Mouse (Mus musculus) urinary bladder, postnatal 4 days (tissue): ENCODE data around the gene Phgr1.

ENCODE experiments used
- DNase-seq, 2 experiments: peaks; one replicate each; pipeline ENCODE4 v3.0.0; 2021 to 2022; ENCODE audit warnings: low spot score in 2 of 2

The Phgr1 gene

DNA sequence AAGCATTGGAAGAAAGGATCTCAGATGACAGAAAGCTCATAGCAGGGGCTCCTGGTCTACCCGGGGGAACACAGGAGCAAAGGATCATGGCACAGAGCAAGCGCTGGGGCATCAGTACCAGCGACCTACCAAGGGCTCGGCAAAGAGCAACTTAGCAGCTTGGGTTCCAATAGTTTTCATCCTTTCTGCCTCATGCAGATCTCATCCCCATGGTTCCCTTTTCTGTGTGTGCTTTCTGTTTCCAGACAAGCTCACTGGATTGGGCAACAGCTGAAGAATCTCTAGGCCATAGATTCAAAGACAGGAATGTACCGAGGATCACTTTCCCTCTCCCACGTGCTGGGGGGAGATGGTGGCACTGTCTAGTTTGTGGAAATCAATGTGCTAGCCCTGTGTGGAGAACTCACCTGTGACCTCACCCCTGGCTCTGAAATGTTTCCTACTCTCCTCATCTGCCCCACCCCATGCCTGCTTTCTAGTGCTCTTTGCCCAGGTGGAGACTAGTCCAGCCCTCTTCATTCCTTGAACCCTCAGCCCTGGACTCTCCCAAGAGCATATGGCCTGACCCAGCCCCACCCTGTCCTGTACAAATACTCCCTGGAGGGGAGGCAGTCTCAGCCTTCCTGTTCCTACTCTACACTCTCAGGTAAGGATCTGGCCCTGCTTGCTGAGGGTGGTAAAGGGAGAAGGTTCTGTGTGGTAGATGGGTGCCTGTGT, at the start of gene Phgr1:
Phgr1 (plus strand) TSS at position 612 of the 717 bp plus-strand sequence.
- DNase-seq = no peak

DNA sequence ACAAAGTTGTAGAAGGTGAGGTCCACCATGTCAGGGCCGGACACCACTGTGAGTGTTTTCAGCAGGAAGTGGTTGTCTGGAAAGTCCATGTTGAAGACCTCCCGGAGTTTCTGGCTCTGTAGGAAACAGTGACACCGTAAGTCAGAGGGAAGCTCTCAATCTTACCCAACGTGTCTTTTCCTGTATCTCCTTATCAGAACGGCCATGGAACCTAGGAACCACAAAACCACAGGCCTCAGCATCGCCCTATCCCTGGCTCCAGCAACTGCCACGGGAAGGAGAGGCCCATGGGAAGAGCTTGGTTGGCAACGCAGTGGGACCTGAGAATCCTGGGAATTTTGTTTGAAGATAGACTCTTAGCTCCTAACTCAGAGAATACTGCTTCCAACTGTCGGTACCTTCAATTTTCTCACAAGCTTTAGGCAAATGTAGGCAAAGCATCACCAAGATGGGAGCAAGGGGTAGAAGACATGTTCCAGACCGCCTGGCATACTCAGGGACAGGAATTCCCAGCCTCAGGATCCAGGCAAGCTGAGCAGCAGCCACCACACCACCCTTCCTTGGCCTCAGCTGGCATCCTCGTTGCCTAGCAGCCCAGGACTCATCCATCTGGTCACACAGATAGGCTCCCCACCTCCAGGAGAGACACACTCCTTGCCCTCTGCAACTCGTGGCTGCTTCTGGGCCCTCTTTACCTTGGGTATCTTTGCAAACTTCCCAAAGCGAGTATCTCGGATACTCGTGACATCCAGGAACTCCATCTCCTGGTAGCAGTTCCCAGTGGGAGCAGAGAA, 48.7 kb upstream of the Phgr1 start:
- no peak for DNase-seq

DNA sequence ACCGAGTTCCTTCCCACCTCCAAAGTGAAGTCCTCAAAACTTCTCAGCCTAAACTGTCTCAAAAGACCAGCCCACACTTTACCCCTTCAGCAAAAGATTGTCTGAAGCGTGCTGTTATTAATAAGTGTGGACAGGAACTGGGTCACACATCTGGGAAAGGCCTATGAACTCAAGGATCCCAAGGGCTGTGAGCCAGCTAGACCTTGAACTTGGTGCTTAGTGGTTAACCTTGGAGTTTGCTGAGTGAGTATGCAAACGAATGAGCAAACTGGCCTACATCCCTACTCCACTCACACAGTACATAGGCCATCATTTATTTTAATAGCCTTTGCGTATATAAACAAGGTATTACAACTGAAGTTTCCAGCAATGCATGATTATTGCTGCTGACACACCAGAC, 47.1 kb upstream of the Phgr1 start:
- no peak for DNase-seq

DNA sequence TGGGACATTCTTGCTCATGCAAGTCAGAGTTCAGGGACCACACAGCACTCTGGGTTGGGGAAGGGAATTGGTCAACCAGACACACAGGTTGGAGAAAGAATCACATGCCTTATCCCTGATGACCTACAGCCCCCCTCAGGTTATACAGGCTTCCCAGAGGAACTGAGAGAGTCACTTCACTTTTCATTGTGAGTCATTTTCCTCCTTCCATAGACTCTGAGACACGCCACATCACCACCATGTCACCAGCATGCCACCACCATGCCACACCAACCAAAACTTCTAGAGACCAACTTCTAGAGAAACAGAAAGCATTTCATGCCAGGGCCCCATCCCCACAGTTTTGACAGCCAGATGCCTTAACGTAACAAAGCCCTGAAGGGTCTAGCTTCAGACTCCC, 45.7 kb upstream of the Phgr1 start:
- no peak for DNase-seq

DNA sequence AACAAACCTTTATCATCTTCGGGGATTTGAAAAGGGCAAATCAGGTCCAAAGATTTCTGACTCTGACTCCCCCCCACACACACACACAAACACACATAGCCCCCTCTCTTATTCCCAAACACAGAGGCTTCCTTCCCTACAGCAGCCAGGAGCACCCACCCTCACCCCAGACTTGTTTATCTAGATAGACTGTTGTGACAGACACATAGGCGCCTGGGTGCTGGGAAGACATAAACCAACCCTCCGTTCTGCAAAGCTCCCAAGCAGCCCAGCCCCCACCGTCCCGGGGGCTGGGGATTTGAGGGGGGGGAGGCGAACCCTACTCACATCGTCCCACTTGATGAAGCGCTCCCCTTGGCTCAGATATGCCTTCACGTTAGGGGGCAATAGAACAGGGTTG, 44.7 kb upstream of the Phgr1 start:
- no peak for DNase-seq

DNA sequence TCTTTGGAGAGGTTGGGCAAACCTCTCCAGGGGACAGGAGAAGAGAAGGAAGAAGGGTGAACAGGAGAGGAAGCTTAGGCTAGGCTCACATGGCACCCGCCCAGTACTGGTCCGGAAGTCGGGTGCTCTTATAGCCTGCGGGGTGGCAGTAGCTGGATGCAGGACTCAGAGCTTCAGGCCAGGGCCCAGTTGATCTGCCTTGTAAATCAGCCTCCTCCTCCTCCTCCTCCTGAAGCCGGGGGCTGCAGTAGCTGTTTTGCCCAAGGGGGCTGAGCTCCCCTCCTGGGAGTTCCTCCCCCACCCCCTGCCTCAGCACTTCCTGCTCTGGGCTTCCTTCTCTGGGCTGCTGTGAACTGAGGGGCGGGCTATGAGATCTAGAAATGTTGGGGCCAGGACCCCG, 44.2 kb upstream of the Phgr1 start, which contains the start of gene Plcb2:
Plcb2 (minus strand) TSS at position 102 of the 400 bp plus-strand sequence.
- DNase-seq = no peak

DNA sequence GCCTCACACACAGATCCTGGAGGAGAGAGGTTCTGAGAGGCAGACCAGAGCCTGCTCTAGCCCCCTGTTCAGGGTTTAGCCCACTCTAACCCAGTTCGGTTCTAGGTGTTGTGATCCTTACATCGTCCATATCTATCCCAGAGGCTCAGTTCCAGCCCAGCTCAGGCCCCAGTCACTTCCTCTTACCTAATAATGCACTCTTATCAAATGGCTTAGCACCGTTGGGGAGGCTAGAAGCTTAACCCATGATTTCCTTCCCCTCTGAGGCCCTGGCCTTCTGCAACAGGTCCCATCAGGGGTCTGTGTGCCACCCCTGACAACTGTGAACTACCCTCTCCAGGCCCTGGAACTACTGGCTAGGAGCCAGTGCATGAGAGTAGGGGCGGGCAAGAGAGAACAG, 43.4 kb upstream of the Phgr1 start:
- DNase-seq = no peak

DNA sequence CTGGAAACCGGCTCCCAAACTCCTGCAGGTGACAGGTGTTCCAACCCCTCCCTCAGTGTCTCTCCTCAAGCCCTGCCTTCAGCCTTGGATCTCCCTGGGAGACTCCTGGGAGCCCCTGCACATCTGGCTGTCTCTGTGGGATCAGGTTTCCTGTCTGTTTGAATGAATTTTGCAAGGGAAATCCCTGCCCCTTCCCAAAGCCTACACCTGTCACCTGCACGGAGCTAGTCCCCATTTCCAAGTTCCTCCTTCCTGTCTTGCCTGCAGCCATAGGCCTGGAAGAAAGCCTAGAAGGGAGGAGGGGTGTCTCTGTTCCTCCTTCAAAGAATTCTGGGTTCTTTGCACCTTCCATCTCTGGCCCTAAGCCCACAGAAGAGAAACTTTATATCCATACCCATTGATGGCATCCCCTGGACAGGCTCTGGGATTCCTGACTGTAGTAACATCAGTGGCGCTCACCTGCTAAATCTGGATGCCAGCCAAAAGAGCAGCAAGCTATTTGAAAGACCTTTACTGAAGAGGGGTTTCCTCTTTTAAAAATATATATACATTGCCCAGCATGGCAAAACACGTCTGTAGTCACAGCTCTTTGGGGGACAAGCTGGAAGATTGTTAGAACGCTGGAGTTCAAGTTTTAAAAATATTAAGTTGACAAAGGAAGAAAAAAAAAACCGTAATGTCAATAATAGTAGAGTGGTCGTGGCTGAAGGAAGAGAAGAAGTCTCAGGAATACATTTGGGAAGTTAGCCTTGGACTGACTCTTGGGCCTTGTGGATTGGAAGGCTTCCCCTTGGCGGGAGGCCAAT, 42.5 kb upstream of the Phgr1 start:
- DNase-seq = no peak

DNA sequence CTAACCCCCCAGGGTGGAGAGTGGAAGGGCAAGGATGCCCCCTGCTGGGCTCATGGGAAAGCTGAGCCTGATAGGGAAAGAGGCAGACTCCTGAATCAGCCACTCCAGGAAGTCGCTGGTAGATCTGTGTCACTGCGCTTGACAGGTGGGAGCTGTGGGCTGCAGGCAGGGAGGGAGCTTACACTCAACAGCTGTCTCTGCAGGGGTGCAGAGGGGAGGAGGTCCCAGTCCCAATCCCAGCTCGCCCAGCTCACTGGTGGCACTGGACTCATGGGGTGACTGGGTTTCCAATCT, 42.0 kb upstream of the Phgr1 start:
- peak; percentile 63 to 75 for DNase-seq

DNA sequence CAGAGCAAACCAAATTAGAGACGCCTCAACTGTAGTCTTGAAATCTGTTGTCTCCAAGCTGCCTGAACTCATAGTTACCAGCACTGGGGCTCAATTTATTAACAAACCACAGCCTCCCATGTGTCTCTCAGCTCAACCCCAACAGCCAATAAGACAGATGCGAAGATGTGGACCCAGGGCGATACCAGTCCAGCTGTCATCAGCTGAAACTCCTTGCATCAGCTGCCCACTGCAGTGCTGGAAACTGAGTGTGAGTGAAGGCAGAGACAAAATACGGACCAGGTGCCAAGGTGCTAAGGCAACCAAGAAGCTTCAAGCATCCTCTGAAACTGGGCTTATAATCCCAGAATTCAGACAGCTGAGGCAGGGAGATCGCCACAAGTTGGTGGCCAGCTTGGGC, 40.6 kb upstream of the Phgr1 start:
- no peak for DNase-seq

DNA sequence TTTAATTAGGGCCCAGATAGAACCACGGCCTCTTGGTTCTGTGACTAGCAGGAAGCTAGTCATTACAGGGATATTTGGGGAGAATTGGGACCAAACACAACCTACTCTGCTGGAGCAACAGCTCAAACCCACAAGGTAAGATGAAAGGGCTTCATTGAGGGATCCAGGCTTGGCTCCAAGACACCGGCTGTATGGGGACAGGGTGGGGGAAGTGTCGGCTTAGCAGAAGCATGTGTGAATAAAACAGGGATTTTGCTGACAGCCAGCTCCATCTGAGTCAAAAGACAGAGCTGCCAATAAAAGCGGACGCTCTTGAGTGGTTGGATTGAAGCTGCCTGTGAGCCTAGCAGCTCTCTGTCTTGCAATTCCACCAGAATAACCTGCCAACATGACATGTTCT, 39.2 kb upstream of the Phgr1 start:
- DNase-seq = no peak

DNA sequence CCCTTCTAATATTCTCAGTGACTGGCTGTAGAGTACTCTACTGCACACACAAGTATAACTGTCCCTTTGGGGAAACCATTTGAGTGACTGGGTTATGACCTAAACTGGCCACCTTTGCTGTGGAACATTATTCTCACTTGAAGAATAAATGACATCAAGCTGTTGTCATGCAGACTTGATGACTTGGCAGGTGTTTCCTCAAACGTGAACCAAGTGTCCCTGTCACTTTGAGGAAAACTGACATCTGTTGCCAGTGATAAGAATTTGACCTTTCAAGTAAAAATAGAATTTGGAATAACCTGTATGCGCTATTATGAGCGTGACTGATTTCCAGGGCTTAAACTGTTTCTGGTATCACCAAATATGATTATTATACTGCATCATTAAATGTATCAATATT, 32.2 kb upstream of the Phgr1 start:
- DNase-seq = no peak

DNA sequence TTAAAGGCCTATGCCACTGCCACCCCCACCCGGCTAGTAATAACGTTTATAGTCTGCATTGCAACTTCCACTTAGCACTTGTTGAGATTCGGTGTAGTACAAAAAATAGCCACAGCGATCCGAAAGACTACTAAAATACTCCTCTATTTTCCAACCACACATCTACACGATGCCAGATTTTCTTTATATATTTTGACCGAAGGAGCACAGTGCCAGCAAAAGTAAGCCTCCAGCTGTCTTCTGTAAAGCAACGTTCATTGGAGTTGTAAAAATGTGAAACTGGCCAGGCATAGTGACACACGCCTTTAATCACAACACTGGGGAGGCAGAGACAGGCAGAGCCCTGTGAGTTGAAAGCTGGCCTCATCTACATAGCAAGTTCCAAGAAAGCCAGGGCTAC, 31.4 kb upstream of the Phgr1 start:
- no peak for DNase-seq

DNA sequence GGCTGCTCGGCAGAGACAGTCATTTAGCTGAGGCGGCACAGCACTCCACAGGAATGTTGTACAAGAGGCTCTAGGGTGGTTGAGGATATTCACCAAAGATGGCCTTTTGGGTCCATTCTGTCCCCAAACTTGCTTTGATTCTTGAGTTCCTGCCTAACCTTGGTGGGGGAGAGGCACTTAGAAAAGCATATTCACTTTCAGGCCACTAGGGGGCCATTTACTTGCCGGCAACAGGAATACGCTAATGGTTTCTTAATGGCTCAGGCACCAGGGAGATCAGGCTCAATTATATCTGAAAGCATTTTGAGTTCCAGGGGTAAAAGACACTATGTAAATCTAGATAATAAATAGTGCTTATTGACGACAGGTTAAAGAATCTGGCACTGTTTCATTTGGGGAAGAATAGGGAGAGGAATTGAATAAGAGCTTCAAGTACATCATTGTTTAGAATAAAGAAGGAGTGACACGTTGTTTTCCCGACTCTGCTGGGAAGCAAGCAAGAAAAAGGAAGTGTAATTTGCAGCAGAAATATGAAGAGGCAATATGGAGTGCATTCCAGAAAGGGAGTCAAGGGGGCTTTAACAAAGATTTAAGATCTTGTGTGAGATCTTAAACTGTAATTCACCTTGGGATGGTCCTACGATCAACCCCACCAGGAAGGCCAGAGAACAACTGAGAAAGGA, 29.2 kb upstream of the Phgr1 start:
- no peak for DNase-seq

DNA sequence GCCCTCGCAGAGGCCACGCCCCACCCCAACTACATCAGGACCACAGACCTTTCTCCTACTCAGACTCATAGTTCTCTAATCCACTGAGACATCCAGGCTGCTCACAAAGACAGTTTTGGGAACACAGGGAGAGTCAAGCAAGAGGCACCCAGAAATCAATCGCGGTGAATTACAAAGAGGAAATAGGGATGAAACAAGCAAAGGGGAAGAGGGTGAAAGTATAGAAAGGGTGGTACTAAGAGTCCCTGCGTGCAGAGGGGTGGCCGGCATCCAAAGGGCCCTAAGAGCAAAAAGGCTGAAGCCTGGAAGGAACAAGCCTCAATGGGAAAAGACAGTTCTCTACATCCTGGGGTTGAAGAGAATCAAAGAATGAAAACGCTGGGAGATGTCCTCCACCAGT, 27.9 kb upstream of the Phgr1 start:
- no peak for DNase-seq

DNA sequence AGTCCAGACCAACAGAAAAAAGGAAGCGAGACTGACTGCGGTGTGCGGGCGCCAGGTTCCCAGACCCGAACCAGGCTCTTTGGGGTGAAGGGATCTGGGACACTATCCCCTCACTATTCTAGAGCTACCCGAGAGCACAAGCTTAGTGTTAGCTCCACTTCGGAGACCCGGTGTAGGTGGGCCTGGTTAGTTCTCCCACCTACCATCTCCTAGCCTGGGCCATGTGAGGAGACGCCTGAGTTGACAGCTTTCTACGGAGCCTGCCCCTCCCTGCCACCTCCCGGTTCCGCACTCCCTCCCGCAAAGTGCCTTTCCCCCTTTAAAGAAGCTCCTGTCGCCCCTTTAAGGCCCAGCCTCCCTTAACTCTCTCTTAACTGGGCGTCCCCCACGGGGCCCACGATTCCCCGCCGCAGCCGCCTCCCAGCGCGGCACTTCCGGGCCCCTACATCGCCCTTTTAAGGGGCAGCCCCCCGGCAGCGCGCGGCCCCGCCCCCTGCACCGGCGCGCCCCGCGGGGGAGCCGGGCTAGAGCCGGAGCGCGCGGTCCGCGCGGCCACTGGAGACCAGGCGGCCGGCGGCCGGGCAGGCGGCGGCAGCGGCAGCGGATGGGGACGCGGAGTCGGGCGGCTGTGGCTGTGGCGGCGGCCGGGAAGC, 27.2 kb upstream of the Phgr1 start, which contains the start of gene Inafm2:
Inafm2 (plus strand) TSS at position 527 of the 653 bp plus-strand sequence.
- peak; percentile 87 to 89 for DNase-seq

DNA sequence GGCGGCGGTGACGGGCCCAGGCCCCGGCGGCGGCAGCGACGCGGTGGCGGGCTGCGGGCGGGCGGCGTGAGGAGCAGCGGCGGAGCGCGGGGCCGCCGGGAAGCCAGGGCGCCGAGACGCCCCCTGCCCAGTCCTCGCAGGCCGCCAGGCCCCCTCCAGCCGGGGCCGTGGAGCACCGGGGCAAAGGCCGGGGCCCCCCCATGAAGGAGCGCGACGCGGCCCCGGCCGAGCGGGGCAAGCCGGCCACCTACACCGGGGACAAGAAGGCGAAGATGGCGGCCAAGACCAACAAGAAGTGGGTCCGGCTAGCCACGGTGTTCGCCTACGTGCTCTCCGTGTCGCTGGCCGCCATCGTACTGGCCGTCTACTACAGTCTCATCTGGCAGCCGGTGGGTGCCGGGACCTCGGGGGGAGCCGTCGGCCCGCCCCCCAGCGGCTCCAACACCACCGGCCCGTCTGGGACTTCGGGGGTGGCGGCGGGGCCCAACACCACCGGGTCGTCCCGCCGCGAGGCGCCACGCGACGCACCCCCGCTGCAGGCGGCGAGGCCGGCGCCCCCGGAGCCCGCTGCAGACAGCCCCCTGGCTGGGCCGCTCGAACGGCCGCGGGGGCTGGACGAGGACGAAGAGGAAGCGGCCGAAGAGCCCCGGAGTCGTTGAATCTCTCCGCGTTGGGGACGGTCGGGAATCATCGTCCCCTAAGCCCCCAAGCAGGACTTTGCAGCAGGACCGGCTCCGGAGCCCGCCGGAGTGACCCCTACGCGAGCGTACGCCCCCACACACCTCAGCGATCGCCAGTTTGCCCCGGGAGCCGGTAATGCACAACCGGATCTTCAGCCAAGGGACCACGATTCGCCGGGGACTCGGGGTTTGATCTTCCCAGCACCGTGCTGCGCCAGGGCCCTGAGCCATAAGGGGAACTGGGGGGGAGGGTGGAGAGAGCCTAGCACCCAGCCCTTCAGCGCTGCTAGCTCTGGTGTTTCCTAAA, 26.4 kb upstream of the Phgr1 start:
- DNase-seq = no peak

DNA sequence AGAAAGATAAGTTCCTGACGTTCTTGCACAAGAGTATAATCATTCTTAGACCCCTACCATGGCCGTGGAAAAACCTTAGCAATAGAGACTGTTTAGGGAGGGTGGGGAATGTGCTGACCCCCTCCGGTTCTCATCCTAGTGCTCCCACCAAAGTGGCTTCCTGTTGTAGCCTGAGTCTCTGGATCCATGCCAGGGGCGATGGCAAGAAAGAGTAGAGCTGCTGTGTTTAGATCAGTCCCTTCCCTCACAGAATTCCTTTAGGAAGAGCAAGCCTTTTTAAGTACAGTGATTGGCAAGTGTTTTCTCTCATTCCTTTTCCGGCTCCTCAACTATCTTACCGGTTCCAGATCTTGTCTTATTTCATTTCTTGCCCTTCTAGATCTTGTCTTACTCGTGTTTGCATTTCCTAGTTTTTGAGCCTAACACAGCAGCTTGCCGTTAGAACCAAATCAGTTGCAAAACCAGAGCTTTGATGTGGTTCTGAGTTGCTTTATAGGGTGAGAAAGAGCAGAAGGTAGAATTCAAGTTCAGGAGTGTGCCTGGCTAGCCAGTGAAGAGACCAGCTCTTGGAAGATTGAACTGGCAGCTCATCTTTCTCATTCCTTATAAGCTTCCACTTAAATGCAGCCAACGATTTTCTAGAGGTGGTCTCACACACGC, 25.1 kb upstream of the Phgr1 start:
- DNase-seq = no peak

DNA sequence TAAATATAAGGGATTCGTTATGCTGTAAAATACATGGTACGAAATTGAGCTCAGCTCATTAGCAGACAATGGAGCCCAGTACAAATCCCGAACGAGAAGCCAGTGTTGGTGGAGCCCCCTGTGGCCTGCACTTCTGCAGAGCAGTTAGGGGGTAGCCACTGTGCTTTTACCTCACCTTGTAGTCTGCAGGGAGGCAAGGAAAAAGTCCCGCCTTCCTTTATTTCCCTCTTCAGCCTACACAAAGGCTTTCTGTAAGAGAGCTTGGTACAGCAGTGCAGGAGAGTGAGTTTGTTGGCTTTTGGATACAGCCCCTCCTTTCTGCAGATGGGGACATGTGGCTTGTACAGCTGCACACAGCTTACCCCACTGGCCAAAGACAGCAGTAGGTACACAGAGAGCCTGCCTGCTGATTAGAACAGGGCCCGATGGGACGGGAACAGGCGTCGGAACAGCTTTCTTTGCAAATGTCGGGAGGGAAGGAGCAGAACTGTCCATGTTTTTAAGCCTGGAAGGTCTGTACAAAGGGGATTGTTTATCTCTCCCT, 23.2 kb upstream of the Phgr1 start:
- peak in 1 of 2 experiments; percentile 19 for DNase-seq
